Mouse (Mus musculus) heart, postnatal 4 days (tissue): ENCODE measurements around the gene Syngr2. TPM values are rescaled to one million over a fixed set of nuclear protein-coding genes. Genes with fewer than 3 reads are reported as not detected.
A peak's percentile ranks its signal among the peaks of the same experiment; 100 is the strongest.
"Not testable (repeated sequence)": the region's sequence is repeated elsewhere in the genome, so short reads cannot be mapped to it uniquely, and the experiment has no call there.

Source experiments
- DNase-seq: peaks from one replicate; pipeline ENCODE4 v3.0.0; 2021
- total RNA-seq, 2 experiments: library from RNA; stranded (reverse); gene quantifications; 2 replicates each; pipeline ENCODE4 v1.2.3; 2021

Syngr2 gene
- total RNA-seq, 2 experiments from 2014 or later, result 81.2 to 85.1 TPM

- DNase-seq, result no peak
Measured at GRCm38 (mm10) chr11:117813867-117814266, 4.4 kb downstream of the Syngr2 start.

- no peak for DNase-seq
Measured at GRCm38 (mm10) chr11:117814704-117815366, 5.4 kb downstream of the Syngr2 start.

GRCm38 (mm10) chr11:117815850-117816249 is 6.4 kb downstream of the Syngr2 start:
- not testable (repeated sequence) for DNase-seq

- DNase-seq, result no peak
Measured at GRCm38 (mm10) chr11:117816389-117816996, 7.0 kb downstream of the Syngr2 start.

GRCm38 (mm10) chr11:117819095-117819494 is 9.6 kb downstream of the Syngr2 start:
- DNase-seq, result peak; percentile 72

GRCm38 (mm10) chr11:117820173-117820572 is 10.7 kb downstream of the Syngr2 start:
- DNase-seq, result no peak

- DNase-seq, result no peak
Measured at GRCm38 (mm10) chr11:117821868-117822267, 12.4 kb downstream of the Syngr2 start.

GRCm38 (mm10) chr11:117822728-117823241 is 13.3 kb downstream of the Syngr2 start:
- peak; percentile 60 for DNase-seq

- no peak for DNase-seq
Measured at GRCm38 (mm10) chr11:117823411-117823810, 13.9 kb downstream of the Syngr2 start.

GRCm38 (mm10) chr11:117824060-117824969 is 14.8 kb downstream of the Syngr2 start:
- DNase-seq, result peak; percentile 89

- DNase-seq, result peak; percentile 83
Measured at GRCm38 (mm10) chr11:117825333-117826101, 16.0 kb downstream of the Syngr2 start, which contains the start of the genes Afmid and Tk1. Afmid (plus strand) TSS chr11:117825924. Tk1 (minus strand) TSS chr11:117826092.

GRCm38 (mm10) chr11:117826164-117826563 is 16.7 kb downstream of the Syngr2 start:
- DNase-seq, result no peak

GRCm38 (mm10) chr11:117826916-117827315 is 17.4 kb downstream of the Syngr2 start:
- no peak for DNase-seq

GRCm38 (mm10) chr11:117827386-117827785 is 17.9 kb downstream of the Syngr2 start:
- no peak for DNase-seq

GRCm38 (mm10) chr11:117828149-117828887 is 18.9 kb downstream of the Syngr2 start:
- DNase-seq, result peak; percentile 62

GRCm38 (mm10) chr11:117828888-117829604 is 19.6 kb downstream of the Syngr2 start:
- peak; percentile 69 for DNase-seq

GRCm38 (mm10) chr11:117829671-117830215 is 20.3 kb downstream of the Syngr2 start:
- DNase-seq, result peak; percentile 56

GRCm38 (mm10) chr11:117830401-117830800 is 20.9 kb downstream of the Syngr2 start:
- DNase-seq, result no peak

GRCm38 (mm10) chr11:117832086-117832969 is 22.9 kb downstream of the Syngr2 start:
- peak; percentile 83 for DNase-seq
